Mouse (Mus musculus): ENCODE results near the gene Rnf114. TPM values are rescaled to one million over a fixed set of nuclear protein-coding genes. Genes with fewer than 3 reads are reported as not detected.
A peak's percentile ranks its signal among the peaks of the same experiment; 100 is the strongest.

Rnf114 gene
- polyA plus RNA-seq, 2 experiments: 23.9 to 25.8 TPM

GRCm38 (mm10) chr2:167563035-167563434, 70.6 kb downstream of the Rnf114 start:
- peaks cover 11% of the 10 kb centered on the region for H3K27me3 ChIP-seq (ENCODE audit: control insufficient read depth, insufficient read depth, low read length)
- TF ChIP-seq EP300 (IDR thresholded peaks at IDR 0.05; ENCODE audit: low read depth) (no peak), CTCF (IDR thresholded peaks at IDR 0.05; ENCODE audit: low read depth) (no peak)
- H3K27ac ChIP-seq: no peak overlapping the region
- WGBS (ENCODE audit: insufficient replicate concordance): 45% methylated on average over 5 of the region's 5 CpGs
- ATAC-seq (ENCODE audit: insufficient read depth) (no peak), DNase-seq (ENCODE audit: low read depth in 3 of 3, low spot score in 3 of 3) (no peak)
- H3K4me3 ChIP-seq (ENCODE audit: insufficient read depth in 1 of 2, low read depth in 2 of 2, low read length in 2 of 2): no peak overlapping the region
- peaks cover 0 to 8% of the 10 kb centered on the region in 2 experiments; a peak in 2 of 4 replicates for H3K4me1 ChIP-seq (replicated peaks; ENCODE audit: control insufficient read depth in 2 of 2, insufficient read depth in 2 of 2, low read length in 1 of 2)
- no peaks in the 10 kb centered on the region for H3K36me3 ChIP-seq (replicated peaks; ENCODE audit: control insufficient read depth, insufficient read depth, low read depth)
- H3K9ac ChIP-seq (replicated peaks): no peak overlapping the region
- no peak overlapping the region for H3K4me2 ChIP-seq (ENCODE audit: low read depth)
- no peaks in the 10 kb centered on the region for H3K9me3 ChIP-seq (ENCODE audit: control insufficient read depth, low read length)

- ATAC-seq (ENCODE audit: insufficient read depth): no peak
- Histone ChIP-seq H3K4me3 (ENCODE audit: insufficient read depth in 1 of 2, low read depth in 2 of 2, low read length in 2 of 2) (no peak overlapping the region), H3K4me1 (replicated peaks; ENCODE audit: control insufficient read depth in 2 of 2, insufficient read depth in 2 of 2, low read length in 1 of 2) (peaks cover 0 to 8% of the 10 kb centered on the region in 2 experiments; a peak in 2 of 4 replicates), H3K9ac (replicated peaks) (no peak overlapping the region), H3K27me3 (ENCODE audit: control insufficient read depth, insufficient read depth, low read length) (peaks cover 11% of the 10 kb centered on the region), H3K4me2 (ENCODE audit: low read depth) (no peak overlapping the region), H3K36me3 (replicated peaks; ENCODE audit: control insufficient read depth, insufficient read depth, low read depth) (no peaks in the 10 kb centered on the region), H3K27ac (no peak overlapping the region), H3K9me3 (ENCODE audit: control insufficient read depth, low read length) (no peaks in the 10 kb centered on the region)
- no peak for DNase-seq (ENCODE audit: low read depth in 3 of 3, low spot score in 3 of 3)
- WGBS (ENCODE audit: insufficient replicate concordance): 58% methylated on average over 12 of the region's 12 CpGs
- TF ChIP-seq CTCF (IDR thresholded peaks at IDR 0.05; ENCODE audit: low read depth) (no peak), EP300 (IDR thresholded peaks at IDR 0.05; ENCODE audit: low read depth) (no peak)
These were observed 71.3 kb downstream of the Rnf114 start for GRCm38 (mm10) chr2:167563703-167564102.

GRCm38 (mm10) chr2:167564551-167565311, 72.3 kb downstream of the Rnf114 start:
- Histone ChIP-seq H3K4me2 (ENCODE audit: low read depth) (peak overlapping the region; percentile 38; the same call in 1 of the 2 replicates), H3K27ac (no peak overlapping the region), H3K36me3 (replicated peaks; ENCODE audit: control insufficient read depth, insufficient read depth, low read depth) (no peaks in the 10 kb centered on the region), H3K4me1 (replicated peaks; ENCODE audit: control insufficient read depth in 2 of 2, insufficient read depth in 2 of 2, low read length in 1 of 2) (peaks cover 0 to 8% of the 10 kb centered on the region in 2 experiments; a peak in 2 of 4 replicates), H3K9me3 (ENCODE audit: control insufficient read depth, low read length) (no peaks in the 10 kb centered on the region), H3K27me3 (ENCODE audit: control insufficient read depth, insufficient read depth, low read length) (peaks cover 6% of the 10 kb centered on the region), H3K4me3 (ENCODE audit: insufficient read depth in 1 of 2, low read depth in 2 of 2, low read length in 2 of 2) (no peak overlapping the region), H3K9ac (replicated peaks) (no peak overlapping the region)
- DNase-seq (ENCODE audit: low read depth in 3 of 3, low spot score in 3 of 3): no peak
- ATAC-seq (ENCODE audit: insufficient read depth): peak; percentile 80
- 65% methylated on average over 13 of the region's 13 CpGs for WGBS (ENCODE audit: insufficient replicate concordance)
- TF ChIP-seq CTCF (IDR thresholded peaks at IDR 0.05; ENCODE audit: low read depth) (no peak), EP300 (IDR thresholded peaks at IDR 0.05; ENCODE audit: low read depth) (no peak)

- H3K36me3 ChIP-seq (replicated peaks; ENCODE audit: control insufficient read depth, insufficient read depth, low read depth): no peaks in the 10 kb centered on the region
- H3K27me3 ChIP-seq (ENCODE audit: control insufficient read depth, insufficient read depth, low read length): peaks cover under 1% of the 10 kb centered on the region; the same call in 1 of the 2 replicates
- DNase-seq (ENCODE audit: low read depth in 3 of 3, low spot score in 3 of 3) (no peak), ATAC-seq (ENCODE audit: insufficient read depth) (peak; percentile 66; the same call in 1 of the 2 replicates)
- 53% methylated on average over 3 of the region's 3 CpGs for WGBS (ENCODE audit: insufficient replicate concordance)
- no peak overlapping the region for H3K27ac ChIP-seq
- no peak for TF ChIP-seq EP300 (IDR thresholded peaks at IDR 0.05; ENCODE audit: low read depth)
- TF ChIP-seq CTCF (IDR thresholded peaks at IDR 0.05; ENCODE audit: low read depth): no peak
- no peaks in the 10 kb centered on the region for H3K9me3 ChIP-seq (ENCODE audit: control insufficient read depth, low read length)
- H3K4me2 ChIP-seq (ENCODE audit: low read depth): peak overlapping the region; percentile 38
- peaks cover 0 to 8% of the 10 kb centered on the region in 2 experiments; a peak in 2 of 4 replicates for H3K4me1 ChIP-seq (replicated peaks; ENCODE audit: control insufficient read depth in 2 of 2, insufficient read depth in 2 of 2, low read length in 1 of 2)
- no peak overlapping the region; a peak in 1 of 4 replicates for H3K4me3 ChIP-seq (ENCODE audit: insufficient read depth in 1 of 2, low read depth in 2 of 2, low read length in 2 of 2)
- no peak overlapping the region for H3K9ac ChIP-seq (replicated peaks)
These were observed 72.8 kb downstream of the Rnf114 start for GRCm38 (mm10) chr2:167565312-167565656.

DNA sequence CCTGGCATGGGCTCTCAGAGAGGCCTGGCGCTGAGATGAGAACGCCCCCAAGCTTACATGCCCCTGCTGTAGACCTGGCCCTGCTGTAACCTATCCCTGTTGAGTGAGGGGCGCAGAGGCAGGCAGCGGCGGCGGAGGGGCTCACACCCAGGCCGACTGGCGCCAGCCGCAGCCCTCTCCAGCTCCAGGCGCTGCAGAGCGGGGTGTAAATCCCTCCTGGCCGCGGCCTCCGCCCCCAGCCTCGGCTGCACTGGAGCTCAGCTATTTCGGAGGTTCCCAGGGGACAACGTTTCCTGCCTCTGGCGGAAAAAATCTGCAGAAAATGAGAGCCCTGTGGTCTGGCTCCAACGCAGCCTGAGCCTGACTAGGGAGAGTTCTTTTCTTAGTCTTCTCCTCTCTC, 73.2 kb downstream of the Rnf114 start:
- no peak overlapping the region for H3K27ac ChIP-seq
- H3K4me2 ChIP-seq (ENCODE audit: low read depth): peak overlapping the region; percentile 38
- peaks cover 0 to 8% of the 10 kb centered on the region in 2 experiments; a peak in 2 of 4 replicates for H3K4me1 ChIP-seq (replicated peaks; ENCODE audit: control insufficient read depth in 2 of 2, insufficient read depth in 2 of 2, low read length in 1 of 2)
- H3K9me3 ChIP-seq (ENCODE audit: control insufficient read depth, low read length): no peaks in the 10 kb centered on the region
- 33% methylated on average over 19 of the region's 19 CpGs for WGBS (ENCODE audit: insufficient replicate concordance)
- no peaks in the 10 kb centered on the region for H3K27me3 ChIP-seq (ENCODE audit: control insufficient read depth, insufficient read depth, low read length)
- TF ChIP-seq EP300 (IDR thresholded peaks at IDR 0.05; ENCODE audit: low read depth) (no peak), CTCF (IDR thresholded peaks at IDR 0.05; ENCODE audit: low read depth) (no peak)
- H3K36me3 ChIP-seq (replicated peaks; ENCODE audit: control insufficient read depth, insufficient read depth, low read depth): no peaks in the 10 kb centered on the region
- DNase-seq (ENCODE audit: low read depth in 3 of 3, low spot score in 3 of 3): no peak
- ATAC-seq (ENCODE audit: insufficient read depth): peak; percentile 38; the same call in 1 of the 2 replicates
- H3K4me3 ChIP-seq (ENCODE audit: insufficient read depth in 1 of 2, low read depth in 2 of 2, low read length in 2 of 2): peak overlapping the region in 1 of 2 experiments; percentile 31; a peak in 2 of 4 replicates
- H3K9ac ChIP-seq (replicated peaks): no peak overlapping the region

Other genes starting within 250 kb of the Rnf114 start
- gene B4galt5, start 143.5 kb upstream of the Rnf114 start, polyA plus RNA-seq (2012; rRNA removed): 2.3 TPM in 2 replicates
- gene B4galt5, start 143.5 kb upstream of the Rnf114 start, polyA plus RNA-seq (2014; fragmentation: Nextera tagmentation; extraction: Ambion mirVana): 2.3 and 2.7 TPM in 2 replicates
- 13.9 and 18.1 TPM in 2 replicates for gene Slc9a8, start 70.9 kb upstream of the Rnf114 start, polyA plus RNA-seq (2012; rRNA removed)
- 8.7 and 9.1 TPM in 2 replicates for gene Slc9a8, start 70.9 kb upstream of the Rnf114 start, polyA plus RNA-seq (2014; fragmentation: Nextera tagmentation; extraction: Ambion mirVana)
- 7.6 and 8.6 TPM in 2 replicates for gene Spata2, start 242 bp downstream of the Rnf114 start, polyA plus RNA-seq (2012; rRNA removed)
- 6.8 and 7.5 TPM in 2 replicates for gene Spata2, start 242 bp downstream of the Rnf114 start, polyA plus RNA-seq (2014; fragmentation: Nextera tagmentation; extraction: Ambion mirVana)
- 1.9 and 2.2 TPM in 2 replicates for gene Snai1, start 45.5 kb downstream of the Rnf114 start, polyA plus RNA-seq (2012; rRNA removed)
- 1.1 and 2.0 TPM in 2 replicates for gene Snai1, start 45.5 kb downstream of the Rnf114 start, polyA plus RNA-seq (2014; fragmentation: Nextera tagmentation; extraction: Ambion mirVana)
- 75.0 and 75.9 TPM in 2 replicates for gene Ube2v1, start 139.4 kb downstream of the Rnf114 start, polyA plus RNA-seq (2012; rRNA removed)
- gene Ube2v1, start 139.4 kb downstream of the Rnf114 start, polyA plus RNA-seq (2014; fragmentation: Nextera tagmentation; extraction: Ambion mirVana): 145 and 158 TPM in 2 replicates
- not detected in 2 replicates for gene Gm20431, start 168.9 kb downstream of the Rnf114 start, polyA plus RNA-seq (2012; rRNA removed)
- 0.96 and 2.1 TPM in 2 replicates for gene Gm20431, start 168.9 kb downstream of the Rnf114 start, polyA plus RNA-seq (2014; fragmentation: Nextera tagmentation; extraction: Ambion mirVana)
- gene Cebpb, start 196.3 kb downstream of the Rnf114 start, polyA plus RNA-seq (2012; rRNA removed): 5.4 and 17.2 TPM in 2 replicates
- gene Cebpb, start 196.3 kb downstream of the Rnf114 start, polyA plus RNA-seq (2014; fragmentation: Nextera tagmentation; extraction: Ambion mirVana): 12.8 and 13.2 TPM in 2 replicates
- 14.6 and 15.1 TPM in 2 replicates for gene Tmem189, start 197.2 kb downstream of the Rnf114 start, polyA plus RNA-seq (2012; rRNA removed)
- gene Tmem189, start 197.2 kb downstream of the Rnf114 start, polyA plus RNA-seq (2014; fragmentation: Nextera tagmentation; extraction: Ambion mirVana): 12.3 and 12.4 TPM in 2 replicates